ENCODE assay signal across 14 mouse cellular contexts in genomic region chr5:28236098-28236497, GRCm38 (mm10). TPM values are rescaled to one million over a fixed set of nuclear protein-coding genes. Genes with fewer than 3 reads are reported as not detected.
DNase-seq lines count a peak whose midpoint lies in the region; ATAC-seq lines count a peak whose summit lies in the region.
"Had no signal": no experiment of that assay in that cellular context is flagged by ENCODE, and none has a peak within 500 bp of the region (broad histone marks: within the 10 kb centered on the region; RNA-seq: fewer than 3 reads in every experiment).

No protein-coding gene starts in this region.

- H3K9me3 ChIP-seq in kidney, embryonic 14.5 days (ENCODE audit: control insufficient read depth, low read length): no peaks in the 10 kb centered on the region
- H3K9me3 ChIP-seq in midbrain, embryonic 13.5 days: no peaks in the 10 kb centered on the region
- H3K9me3 ChIP-seq: embryonic facial prominence, embryonic 15.5 days; neural tube, embryonic 12.5 days had no signal

- H3K4me3 ChIP-seq in kidney, embryonic 14.5 days (ENCODE audit: low read length): no peak overlapping the region
- no peak overlapping the region for H3K4me3 ChIP-seq in midbrain, embryonic 13.5 days (replicated peaks)
- H3K4me3 ChIP-seq: embryonic facial prominence, embryonic 15.5 days; neural tube, embryonic 12.5 days had no signal

- H3K4me2 ChIP-seq in kidney, embryonic 14.5 days (replicated peaks; ENCODE audit: low read depth, low read length): no peak overlapping the region
- H3K4me2 ChIP-seq in midbrain, embryonic 13.5 days (replicated peaks): no peak overlapping the region
- H3K4me2 ChIP-seq: embryonic facial prominence, embryonic 15.5 days; neural tube, embryonic 12.5 days had no signal

- no peak overlapping the region for H3K9ac ChIP-seq in kidney, embryonic 14.5 days (ENCODE audit: low read depth, low read length)
- H3K9ac ChIP-seq in midbrain, embryonic 13.5 days (replicated peaks): no peak overlapping the region
- H3K9ac ChIP-seq: embryonic facial prominence, embryonic 15.5 days; neural tube, embryonic 12.5 days had no signal

- DNase-seq in heart, adult 11 months: peak; percentile 85
- DNase-seq in heart, postnatal 25 days (ENCODE audit: low spot score): no peak
- peak; percentile 30 for DNase-seq in kidney, postnatal 14 days
- peak; percentile 56 to 65 for DNase-seq in cerebellum, postnatal 14 days
- DNase-seq in layer of hippocampus, adult 9-10 months (ENCODE audit: low spot score): no peak
- no peak for DNase-seq in layer of hippocampus, postnatal 10 days (ENCODE audit: low spot score in 2 of 2)
- DNase-seq: left cerebral cortex, postnatal 4 days had no signal

- no peaks in the 10 kb centered on the region for H3K27me3 ChIP-seq in kidney, embryonic 14.5 days (ENCODE audit: control insufficient read depth, insufficient read depth, low read length)
- H3K27me3 ChIP-seq in midbrain, embryonic 13.5 days: 0 out of 2 replicates have a peak, but pooled peaks cover 11% of the 10 kb centered on the region
- H3K27me3 ChIP-seq: embryonic facial prominence, embryonic 15.5 days; neural tube, embryonic 12.5 days had no signal

- no peak overlapping the region for H3K27ac ChIP-seq in kidney, embryonic 14.5 days (ENCODE audit: low read depth, low read length)
- peak overlapping the region; percentile 56 for H3K27ac ChIP-seq in midbrain, embryonic 13.5 days
- H3K27ac ChIP-seq: embryonic facial prominence, embryonic 15.5 days; neural tube, embryonic 12.5 days had no signal

- no peak for ATAC-seq in kidney, embryonic 14.5 days (ENCODE audit: low FRiP score, low TSS enrichment)
- peak; percentile 5; the same call in 1 of the 2 replicates for ATAC-seq in midbrain, embryonic 13.5 days
- ATAC-seq: lung, postnatal 0 days; Patski had no signal

- intact Hi-C loops in heart, postnatal 25 days (cut with DNase I): no loop called here

- no peaks in the 10 kb centered on the region for H3K36me3 ChIP-seq in kidney, embryonic 14.5 days (ENCODE audit: control insufficient read depth, insufficient read depth, low read length)
- no peaks in the 10 kb centered on the region for H3K36me3 ChIP-seq in midbrain, embryonic 13.5 days
- H3K36me3 ChIP-seq: embryonic facial prominence, embryonic 15.5 days; neural tube, embryonic 12.5 days had no signal

- WGBS in kidney, embryonic 14.5 days: 26% methylated on average over 6 of the region's 6 CpGs
- WGBS in midbrain, embryonic 13.5 days: 4% methylated on average over 6 of the region's 6 CpGs

- no peaks in the 10 kb centered on the region for H3K4me1 ChIP-seq in kidney, embryonic 14.5 days (ENCODE audit: control insufficient read depth, insufficient read depth, low read length)
- peaks cover 31% of the 10 kb centered on the region for H3K4me1 ChIP-seq in midbrain, embryonic 13.5 days (replicated peaks)
- H3K4me1 ChIP-seq: embryonic facial prominence, embryonic 15.5 days; neural tube, embryonic 12.5 days had no signal

RNA-seq across cellular contexts. Expression of gene Cnpy1, which starts 9.5 kb away (rescaled TPM):
- not detected for total RNA-seq in heart, postnatal 25 days (2021)
- polyA plus RNA-seq in kidney, embryonic 14.5 days (2014; fragmentation: Nextera tagmentation; extraction: Ambion mirVana): 0.14 and 0.19 TPM in 2 replicates
- 85.5 and 90.2 TPM in 2 replicates for polyA plus RNA-seq in midbrain, embryonic 13.5 days (2015; fragmentation: Nextera tagmentation; extraction: Ambion mirVana)
- under 1 TPM; 0.14 to 0.22 TPM for total RNA-seq in layer of hippocampus, postnatal 10 days (2021)
- total RNA-seq: heart, postnatal 14 days had no signal
- polyA plus RNA-seq: Patski had no signal

Comparison
In these comparisons a context has a peak if more than half of its experiments do, and no peak if none do; other contexts are left out.
1. DNase-seq: peak in heart, adult 11 months (single experiment), kidney, postnatal 14 days (single experiment) and cerebellum, postnatal 14 days (2 of 2); none in heart, postnatal 25 days (single experiment), layer of hippocampus, adult 9-10 months (single experiment) and layer of hippocampus, postnatal 10 days (0 of 2).